Mouse (Mus musculus) megakaryocyte, adult 5-6 weeks (primary cell): ENCODE data around the gene Tshb. TPM values are rescaled to one million over a fixed set of nuclear protein-coding genes. Genes with fewer than 3 reads are reported as not detected.

Experiments used
- ATAC-seq: 2 replicates; pipeline ENCODE4 v1.8.0; 2016; ENCODE audit warnings: mild to moderate bottlenecking, inconsistent platforms; ENCODE audit not compliant: poor library complexity, severe bottlenecking
- total RNA-seq, 2 experiments: library from RNA; stranded (forward) in 1 of 2; stranded (reverse) in 1 of 2; fragments of 153-499, 151-499 nt in 1 of 2; fragments of 221-1000, 200-1000 nt in 1 of 2; gene quantifications; 2 replicates each; pipeline versions ENCODE4 v1.2.3 to v1.2.4; 2015 to 2017

Gene Tshb
- total RNA-seq (2015) (not detected in 2 replicates), total RNA-seq (2017) (not detected in 2 replicates)

GRCm38 (mm10) chr3:102782618-102783017 lies at the start of gene Tshb:
TSS of gene Tshb (minus strand) at chr3:102782718.
- ATAC-seq: no peak

GRCm38 (mm10) chr3:102803937-102804336 lies 21.4 kb upstream of the Tshb start:
- peak; percentile 97 for ATAC-seq

DNA sequence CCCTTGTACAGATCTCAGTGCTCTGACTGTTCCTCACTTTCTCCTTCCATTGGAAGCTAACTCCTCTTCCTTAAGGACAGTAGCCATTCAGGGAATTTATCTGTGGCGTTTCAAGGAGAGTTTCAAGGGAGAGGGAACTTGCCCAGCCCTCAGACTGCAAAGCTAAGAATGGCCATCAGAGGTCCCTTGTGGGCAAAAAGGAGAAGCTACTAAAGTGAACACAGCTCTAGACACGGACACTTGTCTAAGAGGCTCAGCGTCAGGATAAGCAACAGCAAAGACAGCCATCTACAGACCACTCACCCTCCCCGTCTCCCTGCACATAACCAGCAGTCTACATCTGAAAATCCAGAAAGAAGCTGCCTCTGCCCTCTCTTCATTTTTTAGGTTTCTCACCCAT lies 4.9 kb upstream of the Tshb start:
- ATAC-seq: peak; percentile 83

- no peak for ATAC-seq
Measured at GRCm38 (mm10) chr3:102773018-102773417, 9.5 kb downstream of the Tshb start.

DNA sequence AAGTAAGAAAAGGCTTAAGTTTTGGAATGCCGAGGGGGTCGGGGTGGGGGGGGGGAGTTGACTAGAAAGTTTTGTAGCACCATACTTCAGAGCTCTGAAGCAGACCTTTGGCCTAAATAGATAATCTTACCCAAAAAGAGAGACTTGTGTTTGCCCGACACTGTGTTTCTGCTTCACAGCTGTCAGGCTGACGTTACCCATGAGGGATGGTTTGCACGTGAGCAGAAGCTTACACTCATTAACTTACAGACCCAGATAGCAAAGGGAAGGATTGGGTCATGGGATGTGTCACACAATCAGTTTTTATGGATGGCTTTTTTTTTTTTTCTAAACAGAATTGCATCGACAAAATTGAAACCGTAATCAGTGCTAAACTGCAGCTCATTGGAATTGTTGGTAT lies 17.7 kb downstream of the Tshb start:
- ATAC-seq: no peak

GRCm38 (mm10) chr3:102763713-102764400 lies 18.7 kb downstream of the Tshb start:
- no peak for ATAC-seq

GRCm38 (mm10) chr3:102762388-102762787 lies 20.1 kb downstream of the Tshb start:
- no peak for ATAC-seq

- ATAC-seq: no peak
Measured at GRCm38 (mm10) chr3:102760236-102760635, 22.3 kb downstream of the Tshb start.

DNA sequence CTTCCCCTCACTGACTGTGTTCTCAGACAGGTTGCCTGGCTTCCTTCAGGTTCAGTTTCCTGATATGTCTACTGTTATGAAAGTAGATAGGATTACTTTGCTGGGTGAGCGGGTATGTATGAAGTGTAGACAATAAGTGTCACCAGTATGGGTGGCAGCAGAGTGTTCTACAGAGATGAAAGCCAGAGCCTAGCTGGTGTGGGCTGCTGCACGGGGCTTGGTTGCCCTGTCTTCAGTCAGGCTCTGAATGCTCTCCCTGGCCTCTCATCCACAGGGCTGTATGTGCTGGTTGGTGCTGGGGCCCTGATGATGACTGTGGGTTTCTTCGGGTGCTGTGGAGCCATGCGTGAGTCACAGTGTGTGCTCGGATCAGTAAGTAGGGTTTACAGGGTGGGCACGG lies 25.5 kb downstream of the Tshb start:
- ATAC-seq: no peak

DNA sequence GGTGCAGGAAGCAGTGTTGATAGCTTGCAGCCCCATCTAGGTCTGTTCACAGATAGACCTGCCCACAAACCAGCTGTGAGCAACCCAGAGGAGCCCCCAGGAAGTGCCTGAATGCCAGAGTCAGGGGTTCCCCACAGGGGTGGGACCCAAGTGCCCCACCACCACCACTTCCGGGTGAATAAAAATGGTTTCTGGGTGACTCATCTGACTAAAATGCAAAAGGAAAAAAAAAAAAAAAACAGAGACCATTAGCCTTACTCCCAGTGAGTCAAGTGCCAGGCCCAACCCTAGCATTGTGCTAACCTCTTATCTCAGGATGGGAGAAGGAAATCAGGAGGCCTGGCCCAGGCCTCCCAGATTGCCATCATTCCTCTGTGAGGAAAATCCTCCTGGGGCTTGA lies 26.7 kb downstream of the Tshb start:
- ATAC-seq: peak; percentile 69

GRCm38 (mm10) chr3:102752457-102752856 lies 30.1 kb downstream of the Tshb start:
- no peak for ATAC-seq

DNA sequence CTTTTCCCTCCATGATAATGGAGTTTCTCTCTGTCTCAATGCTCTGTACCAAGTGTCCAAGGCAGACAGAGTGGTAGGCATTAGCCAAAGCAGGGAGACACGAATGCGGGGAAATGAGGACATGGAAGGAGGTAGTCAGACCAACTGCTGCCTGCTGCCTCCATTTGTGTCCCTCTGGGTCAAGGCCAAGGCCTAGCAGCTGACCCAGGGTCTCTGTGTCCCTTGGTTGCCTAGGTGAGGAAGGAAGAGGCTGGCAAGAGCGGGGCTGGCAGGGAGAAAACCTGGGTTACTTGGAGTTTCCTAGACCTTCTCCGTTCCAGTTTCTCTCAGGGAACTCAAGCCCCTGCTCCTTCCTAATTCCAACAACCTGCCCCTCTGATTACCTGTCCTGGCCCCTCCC lies 30.5 kb downstream of the Tshb start:
- ATAC-seq: no peak

DNA sequence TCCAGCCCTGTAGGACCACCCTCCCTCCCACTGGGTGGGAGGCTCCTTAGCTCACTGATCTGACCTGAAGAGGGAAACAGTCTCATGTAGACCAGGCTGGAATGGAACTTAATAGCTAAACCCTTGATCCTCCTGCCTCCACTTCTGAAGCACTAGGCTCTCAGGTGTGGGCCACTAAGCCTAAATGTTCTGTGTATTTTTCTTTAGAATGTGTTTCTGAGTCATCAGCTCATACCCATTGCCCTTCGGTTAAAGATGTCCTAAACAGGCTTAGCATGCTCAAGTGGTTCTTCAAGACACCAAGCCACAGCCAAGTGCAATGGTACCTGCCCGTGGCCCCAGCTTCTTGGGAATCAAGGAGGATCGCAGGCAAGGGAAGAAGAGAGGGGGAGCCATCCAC lies 31.0 kb downstream of the Tshb start:
- no peak for ATAC-seq

GRCm38 (mm10) chr3:102751136-102751535 lies 31.4 kb downstream of the Tshb start:
- no peak for ATAC-seq

- no peak for ATAC-seq
Measured at GRCm38 (mm10) chr3:102748686-102749085, 33.8 kb downstream of the Tshb start.

GRCm38 (mm10) chr3:102748038-102748437 lies 34.5 kb downstream of the Tshb start:
- ATAC-seq: no peak

GRCm38 (mm10) chr3:102746174-102746573 lies 36.3 kb downstream of the Tshb start:
- no peak for ATAC-seq

GRCm38 (mm10) chr3:102744657-102745056 lies 37.9 kb downstream of the Tshb start:
- peak; percentile 77 for ATAC-seq

- no peak for ATAC-seq
Measured at GRCm38 (mm10) chr3:102743781-102744471, 38.6 kb downstream of the Tshb start.

DNA sequence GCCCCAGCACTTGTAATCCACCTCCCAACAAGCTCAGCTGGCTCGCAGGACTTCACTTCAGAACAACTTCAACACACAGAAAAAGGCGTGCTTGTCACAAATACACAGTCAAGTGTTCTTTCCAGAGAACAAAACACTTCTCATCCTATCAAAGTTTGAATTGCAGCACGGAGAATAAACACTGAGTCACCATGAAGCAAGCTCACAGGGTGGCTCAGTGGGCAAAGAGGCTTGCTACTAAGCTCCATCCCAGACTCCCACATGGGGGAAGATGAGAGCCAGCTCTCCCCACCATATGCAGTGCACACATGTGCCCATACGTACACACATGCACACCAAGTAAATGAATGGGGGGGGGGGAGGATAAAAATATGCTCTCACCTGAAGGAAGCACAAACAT lies 39.3 kb downstream of the Tshb start:
- no peak for ATAC-seq

- no peak for ATAC-seq
Measured at GRCm38 (mm10) chr3:102742725-102743124, 39.8 kb downstream of the Tshb start.

GRCm38 (mm10) chr3:102738926-102739325 lies 43.6 kb downstream of the Tshb start:
- no peak for ATAC-seq
